Mouse (Mus musculus): ENCODE data around the gene Vwa8. TPM values are rescaled to one million over a fixed set of nuclear protein-coding genes. Genes with fewer than 3 reads are reported as not detected.
"Not testable (repeated sequence)": the region's sequence is repeated elsewhere in the genome, so short reads cannot be mapped to it uniquely, and the experiment has no call there.

Gene Vwa8
- polyA plus RNA-seq, 3 experiments from 2014 or later: 4.7 to 10.0 (median 8.4) TPM

GRCm38 (mm10) chr14:78987543-78987942 is 138.7 kb downstream of the Vwa8 start:
- ATAC-seq: no peak

- no peak for ATAC-seq
Measured at GRCm38 (mm10) chr14:78992456-78992855, 143.6 kb downstream of the Vwa8 start.

GRCm38 (mm10) chr14:78993515-78993914 is 144.7 kb downstream of the Vwa8 start:
- ATAC-seq: no peak

- ATAC-seq: no peak
Measured at GRCm38 (mm10) chr14:78996359-78996758, 147.5 kb downstream of the Vwa8 start.

- no peak for ATAC-seq
Measured at GRCm38 (mm10) chr14:79003576-79003975, 154.7 kb downstream of the Vwa8 start.

- not testable (repeated sequence) for ATAC-seq
Measured at GRCm38 (mm10) chr14:79017710-79018109, 168.9 kb downstream of the Vwa8 start.

GRCm38 (mm10) chr14:79018564-79018963 is 169.7 kb downstream of the Vwa8 start:
- ATAC-seq: no peak

GRCm38 (mm10) chr14:79021725-79022124 is 172.9 kb downstream of the Vwa8 start:
- no peak for ATAC-seq

- ATAC-seq: no peak
Measured at GRCm38 (mm10) chr14:79028996-79029575, 180.2 kb downstream of the Vwa8 start.

GRCm38 (mm10) chr14:79030715-79031114 is 181.9 kb downstream of the Vwa8 start:
- no peak for ATAC-seq

GRCm38 (mm10) chr14:79031230-79031740 is 182.4 kb downstream of the Vwa8 start:
- ATAC-seq: no peak

GRCm38 (mm10) chr14:79033396-79033795 is 184.5 kb downstream of the Vwa8 start:
- no peak for ATAC-seq

GRCm38 (mm10) chr14:79034511-79034913 is 185.7 kb downstream of the Vwa8 start:
- no peak for ATAC-seq

- ATAC-seq: no peak
Measured at GRCm38 (mm10) chr14:79035575-79035974, 186.7 kb downstream of the Vwa8 start.

GRCm38 (mm10) chr14:79047186-79047585 is 198.3 kb downstream of the Vwa8 start:
- no peak for ATAC-seq

GRCm38 (mm10) chr14:79047956-79048355 is 199.1 kb downstream of the Vwa8 start:
- no peak for ATAC-seq

GRCm38 (mm10) chr14:79049544-79049943 is 200.7 kb downstream of the Vwa8 start:
- no peak for ATAC-seq

- ATAC-seq: no peak
Measured at GRCm38 (mm10) chr14:79065636-79066035, 216.8 kb downstream of the Vwa8 start.

GRCm38 (mm10) chr14:79069515-79069914 is 220.7 kb downstream of the Vwa8 start:
- ATAC-seq: no peak

- ATAC-seq: no peak
Measured at GRCm38 (mm10) chr14:79074786-79075185, 225.9 kb downstream of the Vwa8 start.

GRCm38 (mm10) chr14:79076560-79077300 is 227.9 kb downstream of the Vwa8 start:
- no peak for ATAC-seq

GRCm38 (mm10) chr14:79083573-79083972 is 234.7 kb downstream of the Vwa8 start:
- ATAC-seq: no peak

- no peak for ATAC-seq
Measured at GRCm38 (mm10) chr14:79086006-79086405, 237.2 kb downstream of the Vwa8 start.

- no peak for ATAC-seq
Measured at GRCm38 (mm10) chr14:79089464-79089863, 240.6 kb downstream of the Vwa8 start.

All from inflammation-experienced regulatory T-cells, adult 6 months (primary cell).